Mouse (Mus musculus) cortical plate, adult 2 months (tissue): ENCODE measurements around the gene Zswim1. TPM values are rescaled to one million over a fixed set of nuclear protein-coding genes. Genes with fewer than 3 reads are reported as not detected.

Source experiments
- H3K27ac ChIP-seq: fragments of 200-500 bp; 2 replicates; pipeline ENCODE4 v1.5.1; 2012; ENCODE audit warnings: low read length, control low read depth, inconsistent platforms; ENCODE audit not compliant: insufficient read depth
- H3K4me1 ChIP-seq: fragments of 200-500 bp; 2 replicates; pipeline ENCODE4 v1.6.1; 2011; ENCODE audit warnings: low read length; ENCODE audit not compliant: control insufficient read depth, insufficient read depth
- H3K4me3 ChIP-seq: fragments of 200-500 bp; 2 replicates; pipeline ENCODE4 v1.5.1; 2011; ENCODE audit warnings: mild to moderate bottlenecking, low read length, control low read depth; ENCODE audit not compliant: insufficient read depth
- CTCF ChIP-seq: fragments of 200-500 bp; IDR thresholded peaks from 2 replicates; pipeline ENCODE4 v1.5.1; 2011; ENCODE audit warnings: mild to moderate bottlenecking, control low read depth, low read length; ENCODE audit not compliant: insufficient read depth; ENCODE audit errors: extremely low read depth
- POLR2A ChIP-seq: fragments of 200-500 bp; IDR thresholded peaks from 2 replicates; pipeline ENCODE4 v1.6.1; 2011; ENCODE audit warnings: mild to moderate bottlenecking, low read length, control low read depth; ENCODE audit not compliant: insufficient read depth; ENCODE audit errors: extremely low read depth
- polyA plus RNA-seq: library from polyadenylated mRNA; depleted of rRNA; stranded (reverse); fragments of >200 nt; gene quantifications from 2 replicates; pipeline ENCODE4 v1.2.3, GENCODE M21; 2012

Gene Zswim1
- polyA plus RNA-seq, 1 experiment: 17.0 TPM

DNA sequence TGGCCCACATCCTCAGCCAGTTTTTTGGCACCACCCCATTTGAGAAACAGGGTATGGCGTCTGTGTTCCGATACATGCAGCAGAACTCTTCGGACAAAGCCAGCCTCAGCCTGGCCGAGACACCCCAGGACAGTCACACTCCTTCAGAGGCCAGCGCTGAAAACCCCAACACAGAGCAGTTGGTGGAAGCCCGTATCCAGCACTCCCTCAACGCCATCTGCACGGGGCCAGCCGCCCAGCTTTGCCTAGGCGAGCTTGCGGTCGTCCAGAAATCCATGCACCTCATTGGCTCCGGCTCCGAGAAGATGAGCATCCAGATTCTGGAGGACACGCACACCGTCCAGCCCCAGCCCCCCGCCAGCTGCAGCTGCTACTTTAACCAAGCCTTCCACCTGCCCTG lies 3.0 kb downstream of the Zswim1 start:
- Histone ChIP-seq H3K27ac (no peak overlapping the region), H3K4me3 (no peak overlapping the region), H3K4me1 (peaks cover 2% of the 10 kb centered on the region; the same call in 1 of the 2 replicates)
- TF ChIP-seq POLR2A (no peak), CTCF (no peak)

DNA sequence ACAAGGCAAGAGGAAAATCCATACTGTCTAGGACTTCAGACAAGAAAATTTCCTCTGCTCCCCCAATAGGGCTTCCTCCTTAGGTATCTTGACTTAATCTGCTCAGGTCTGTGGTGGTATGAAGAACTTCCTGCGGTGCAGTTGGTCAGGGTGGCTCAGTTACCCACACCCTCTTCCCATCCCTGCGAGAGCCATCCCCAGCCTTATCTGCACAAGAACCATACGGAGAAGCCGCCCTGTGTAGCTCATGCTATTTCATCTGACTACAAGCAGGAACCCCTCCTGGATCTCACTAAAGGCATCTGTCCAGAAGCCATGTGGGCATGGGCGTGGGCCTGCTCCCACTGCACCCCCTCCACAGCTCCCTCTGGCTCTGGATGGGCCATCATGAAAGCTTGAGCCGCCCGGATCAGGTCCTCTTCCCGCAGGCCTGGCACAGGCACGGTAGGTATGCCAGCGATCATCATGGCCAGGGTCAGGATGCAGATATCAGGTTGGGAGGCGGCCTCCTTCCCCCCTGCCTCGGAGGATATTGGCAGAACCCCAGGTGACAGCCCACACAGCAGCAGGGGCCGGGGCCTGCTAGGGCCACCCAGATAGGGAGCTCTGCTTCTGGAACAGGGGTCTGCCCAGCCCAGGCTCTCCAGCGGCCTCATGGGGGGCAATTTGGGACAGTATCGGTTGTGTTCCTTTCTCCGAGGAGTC lies 4.8 kb downstream of the Zswim1 start:
- Histone ChIP-seq H3K27ac (no peak overlapping the region), H3K4me3 (no peak overlapping the region), H3K4me1 (peaks cover 2% of the 10 kb centered on the region; the same call in 1 of the 2 replicates)
- TF ChIP-seq POLR2A: no peak
- TF ChIP-seq CTCF: no peak

DNA sequence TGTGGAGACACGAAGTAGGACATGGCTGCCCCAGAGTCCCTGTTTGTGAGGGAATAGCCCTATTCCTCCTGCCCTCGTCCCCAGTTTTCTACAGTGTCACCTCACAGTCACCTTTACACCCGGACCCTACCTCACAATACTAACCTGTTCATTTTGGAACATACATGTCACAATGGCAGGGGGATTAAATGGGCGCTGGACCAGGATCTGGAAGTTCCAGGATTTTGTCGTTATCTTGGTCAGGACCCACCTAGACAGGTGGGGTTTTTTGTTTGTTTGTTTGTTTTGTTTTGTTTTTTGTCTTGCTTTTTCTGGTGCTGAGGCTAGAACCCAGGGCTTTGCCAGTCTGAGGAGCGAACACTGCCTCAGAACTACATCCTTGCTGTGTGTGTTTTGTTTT lies 6.0 kb downstream of the Zswim1 start, which contains the start of gene Spata25:
Gene Spata25 (minus strand): TSS at position 101 of the 400 bp plus-strand sequence.
- Histone ChIP-seq H3K4me3 (no peak within 1 kb of the TSS), H3K27ac (no peak within 1 kb of the TSS), H3K4me1 (peaks cover 2% of the 10 kb centered on the region; the same call in 1 of the 2 replicates)
- no peak for TF ChIP-seq POLR2A
- no peak for TF ChIP-seq CTCF

DNA sequence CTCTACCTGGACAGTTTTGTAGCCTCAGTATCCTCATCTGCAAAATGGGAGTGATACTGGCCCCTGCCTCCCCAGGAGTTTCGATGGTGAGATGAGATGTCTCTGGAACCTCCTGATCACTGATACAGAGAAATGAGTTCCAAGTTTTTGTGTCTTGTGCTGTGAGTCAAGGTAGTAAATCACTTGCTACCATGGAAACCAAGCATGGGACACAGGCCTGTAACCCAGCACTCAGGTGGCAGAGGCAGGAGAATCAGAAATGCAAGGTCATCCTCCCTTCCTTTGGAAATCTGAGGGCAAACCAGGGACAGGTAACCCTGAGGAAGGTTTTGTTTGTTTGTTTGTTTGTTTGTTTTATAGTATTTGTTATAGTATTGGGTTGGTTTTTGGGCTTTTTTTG lies 6.6 kb downstream of the Zswim1 start:
- no peak for TF ChIP-seq POLR2A
- H3K4me1 ChIP-seq: peaks cover 2% of the 10 kb centered on the region; the same call in 1 of the 2 replicates

DNA sequence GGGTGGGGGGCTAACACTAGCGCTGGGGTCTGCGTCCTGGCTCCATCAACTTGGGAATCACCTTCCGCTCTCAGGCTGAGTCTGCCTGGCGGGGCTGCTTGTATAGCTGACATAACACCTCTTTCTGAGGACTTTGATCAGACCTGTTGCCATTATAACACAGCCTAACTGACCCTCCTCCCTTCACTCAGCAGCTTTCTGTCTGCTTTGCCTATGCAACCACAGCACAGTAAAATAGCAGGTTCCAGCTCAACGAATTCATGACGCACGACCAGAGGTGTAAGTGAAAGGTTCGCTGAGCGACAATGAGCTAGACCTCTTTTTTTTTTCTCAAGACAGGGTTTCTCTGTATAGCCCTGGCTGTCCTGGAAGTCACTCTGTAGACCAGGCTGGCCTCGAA lies 8.5 kb downstream of the Zswim1 start:
- TF ChIP-seq POLR2A: no peak
- Histone ChIP-seq H3K27ac (no peak overlapping the region), H3K4me1 (peaks cover under 1% of the 10 kb centered on the region; the same call in 1 of the 2 replicates), H3K4me3 (no peak overlapping the region)

More for the DNA sequence above, 6.6 kb downstream of the Zswim1 start:
- no peak overlapping the region for H3K27ac ChIP-seq
- no peak overlapping the region for H3K4me3 ChIP-seq

DNA sequence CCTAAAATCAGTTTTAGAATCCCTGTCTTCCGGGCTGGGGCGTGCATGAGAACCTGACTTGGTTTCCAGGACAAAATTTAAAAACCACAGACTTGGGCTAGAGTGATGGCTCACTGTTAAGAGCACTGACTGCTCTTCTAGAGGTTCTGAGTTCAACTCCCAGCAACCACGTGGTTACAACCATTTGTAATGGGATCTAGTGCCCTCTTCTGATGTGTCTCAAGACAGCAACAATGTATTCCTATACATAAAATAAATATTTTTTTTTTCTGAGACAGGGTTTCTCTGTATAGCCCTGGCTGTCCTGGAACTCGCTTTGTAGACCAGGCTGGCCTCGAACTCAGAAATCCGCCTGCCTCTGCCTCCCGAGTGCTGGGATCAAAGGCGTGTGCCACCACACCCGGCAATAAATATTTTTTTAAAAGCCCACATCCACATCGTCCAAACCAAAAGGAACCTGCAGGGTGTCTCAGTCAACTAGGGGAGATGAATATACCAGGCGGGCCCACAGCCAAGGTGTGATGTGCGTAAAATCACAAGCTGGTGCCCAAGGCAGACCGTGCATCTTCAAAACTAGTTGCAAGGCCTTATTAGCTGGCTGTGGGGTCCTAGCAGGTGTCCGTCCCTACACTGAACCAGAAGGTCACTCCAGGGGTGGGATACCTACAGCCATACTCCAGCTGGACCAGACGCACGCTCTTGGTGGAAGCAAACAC lies 9.7 kb downstream of the Zswim1 start:
- Histone ChIP-seq H3K27ac (no peak overlapping the region), H3K4me1 (no peaks in the 10 kb centered on the region), H3K4me3 (peak overlapping the region; percentile 50; the same call in 1 of the 2 replicates)
- TF ChIP-seq POLR2A (no peak), CTCF (no peak)

DNA sequence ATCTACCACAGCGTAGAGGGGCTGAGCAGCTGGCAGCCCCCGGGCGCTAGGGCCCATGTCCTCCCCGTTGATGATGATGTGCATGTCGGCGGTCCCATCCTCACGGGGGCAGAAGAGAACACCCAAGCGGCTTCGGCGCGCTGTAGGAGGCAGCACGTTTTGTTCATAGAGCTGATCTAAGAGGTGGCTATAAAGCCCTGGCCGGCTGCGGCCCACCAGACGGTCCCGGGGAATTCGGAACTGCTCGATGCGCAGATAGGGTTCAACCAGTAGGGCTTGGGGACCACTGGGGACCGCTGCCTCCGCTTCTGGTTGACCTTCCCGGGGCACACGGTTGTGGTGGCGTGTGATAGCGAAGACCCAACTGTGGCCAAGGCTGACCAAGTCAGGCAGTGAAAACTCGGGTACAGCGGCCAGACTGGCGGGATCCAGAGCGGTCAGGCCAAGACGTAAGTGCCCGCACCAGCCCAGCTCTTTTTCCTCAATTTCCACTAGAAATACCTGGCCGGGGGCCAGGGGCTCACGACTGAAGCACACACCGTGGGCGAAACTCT lies 10.3 kb downstream of the Zswim1 start, which contains the start of gene Ctsa:
Gene Ctsa (plus strand): TSS at position 126 of the 554 bp plus-strand sequence.
- Histone ChIP-seq H3K27ac (peak within 1 kb of the TSS; percentile 77), H3K4me3 (peak within 1 kb of the TSS; percentile 50), H3K4me1 (no peaks in the 10 kb centered on the region)
- TF ChIP-seq POLR2A (peak; percentile 55; the same call in 1 of the 2 replicates), CTCF (peak; percentile 37)

DNA sequence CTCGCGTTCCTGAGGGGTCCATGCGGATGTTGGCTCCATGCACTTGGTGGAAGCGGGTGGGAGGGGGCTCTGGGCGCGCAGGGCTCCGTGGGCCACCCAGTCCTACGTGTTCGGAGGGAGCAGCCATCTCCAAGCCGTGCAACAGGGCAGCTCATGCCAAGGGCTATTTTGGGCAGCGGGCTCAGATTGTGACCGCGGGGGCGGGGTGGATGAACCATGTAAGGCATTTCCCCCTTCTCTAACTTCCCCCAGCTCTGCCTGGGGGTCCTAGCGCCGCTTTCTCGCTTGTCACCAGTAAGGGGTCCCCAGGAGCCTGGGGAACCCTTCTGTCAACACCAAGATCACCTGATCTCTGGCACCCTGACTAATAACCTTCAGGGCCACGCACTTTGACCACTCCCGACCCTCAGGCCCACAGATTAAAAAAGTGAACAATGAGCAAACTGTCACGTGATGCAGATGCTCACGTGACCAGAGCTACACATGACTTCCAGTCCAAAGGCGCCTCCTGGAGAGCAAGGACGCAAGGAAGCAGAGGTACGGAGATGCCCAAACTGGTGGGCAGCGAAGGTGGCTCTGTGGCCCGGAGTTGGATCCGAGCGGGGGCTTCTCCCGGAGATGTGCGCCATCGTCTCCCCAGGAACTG lies 11.0 kb downstream of the Zswim1 start, which contains the start of gene Neurl2:
Gene Neurl2 (minus strand): TSS at position 143 of the 646 bp plus-strand sequence.
- Histone ChIP-seq H3K27ac (peak within 1 kb of the TSS; percentile 77), H3K4me3 (peak within 1 kb of the TSS; percentile 50), H3K4me1 (no peaks in the 10 kb centered on the region)
- TF ChIP-seq POLR2A (peak; percentile 90), CTCF (no peak)

DNA sequence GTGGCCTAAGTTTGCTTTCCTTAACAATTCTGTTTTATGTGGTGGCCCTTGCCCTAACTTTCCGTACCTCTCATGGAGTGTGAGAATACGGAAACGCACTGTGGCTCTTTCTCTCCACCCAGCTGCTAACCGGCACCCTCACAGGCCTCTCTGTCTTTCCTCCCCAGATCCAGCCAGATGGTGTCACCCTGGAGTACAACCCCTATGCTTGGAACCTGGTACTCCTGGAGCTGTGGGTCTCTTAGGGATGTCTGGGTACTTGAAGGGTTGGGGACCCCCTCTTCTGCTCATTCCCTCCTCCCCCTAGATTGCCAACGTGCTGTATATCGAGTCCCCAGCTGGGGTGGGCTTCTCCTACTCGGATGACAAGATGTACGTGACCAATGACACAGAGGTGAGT lies 12.0 kb downstream of the Zswim1 start:
- H3K27ac ChIP-seq: no peak overlapping the region
- peak overlapping the region; percentile 50 for H3K4me3 ChIP-seq
- TF ChIP-seq CTCF (0 out of 2 replicates have a peak, but pooled peaks have one; percentile 1), POLR2A (0 out of 2 replicates have a peak, but pooled peaks have one; percentile 15)
- no peaks in the 10 kb centered on the region for H3K4me1 ChIP-seq
